Mouse (Mus musculus) heart, embryonic 12.5 days (tissue): ENCODE data around the gene Akt3. TPM values are rescaled to one million over a fixed set of nuclear protein-coding genes. Genes with fewer than 3 reads are reported as not detected.

ENCODE experiments used
- ATAC-seq: fragments of 200-750 bp; cut with Nextera tagmentation; 2 replicates; pipeline ENCODE4 v1.8.0; 2017; ENCODE audit warnings: moderate TSS enrichment, moderate library complexity; ENCODE audit not compliant: insufficient number of reproducible peaks, low FRiP score
- H3K27ac ChIP-seq: fragments of 300-500 bp; sonication (generic); 2 replicates; pipeline ENCODE4 v1.5.1; 2016; ENCODE audit warnings: mild to moderate bottlenecking, moderate library complexity; ENCODE audit not compliant: poor library complexity, severe bottlenecking
- H3K27me3 ChIP-seq: fragments of 300-500 bp; sonication (generic); replicated peaks from 2 replicates; pipeline ENCODE4 v1.6.1; 2016; ENCODE audit warnings: mild to moderate bottlenecking, moderate library complexity
- H3K36me3 ChIP-seq: fragments of 300-500 bp; sonication (generic); 2 replicates; pipeline ENCODE4 v1.6.1; 2016; ENCODE audit warnings: mild to moderate bottlenecking, moderate library complexity
- H3K4me1 ChIP-seq: fragments of 300-500 bp; sonication (generic); replicated peaks from 2 replicates; pipeline ENCODE4 v1.6.1; 2016; ENCODE audit warnings: mild to moderate bottlenecking
- H3K4me2 ChIP-seq: fragments of 300-500 bp; sonication (generic); 2 replicates; pipeline ENCODE4 v1.6.1; 2016; ENCODE audit warnings: mild to moderate bottlenecking, moderate library complexity
- H3K4me3 ChIP-seq: fragments of 300-500 bp; sonication (generic); 2 replicates; pipeline ENCODE4 v1.5.1; 2016; ENCODE audit warnings: mild to moderate bottlenecking
- H3K9ac ChIP-seq: fragments of 300-500 bp; sonication (generic); 2 replicates; pipeline ENCODE4 v1.6.1; 2016; ENCODE audit warnings: mild to moderate bottlenecking, moderate library complexity
- H3K9me3 ChIP-seq: fragments of 300-500 bp; sonication (generic); replicated peaks from 2 replicates; pipeline ENCODE4 v1.6.1; 2016; ENCODE audit warnings: mild to moderate bottlenecking, moderate library complexity
- WGBS: fragments of 180-500 bp; shearing (Covaris S2); methylation state at CpG from one replicate; pipeline ENCODE4 v1.1.7; 2016; 5-methylcytosine and 5-hydroxymethylcytosine counted together
- polyA plus RNA-seq: library from polyadenylated mRNA; unstranded; fragments of >200 nt; fragmentation: Nextera tagmentation; extraction: Ambion mirVana; gene quantifications from 2 replicates; pipeline ENCODE4 v1.2.1, GENCODE M21; 2016

The Akt3 gene
- polyA plus RNA-seq, 1 experiment from 2014 or later = 7.9 TPM

DNA sequence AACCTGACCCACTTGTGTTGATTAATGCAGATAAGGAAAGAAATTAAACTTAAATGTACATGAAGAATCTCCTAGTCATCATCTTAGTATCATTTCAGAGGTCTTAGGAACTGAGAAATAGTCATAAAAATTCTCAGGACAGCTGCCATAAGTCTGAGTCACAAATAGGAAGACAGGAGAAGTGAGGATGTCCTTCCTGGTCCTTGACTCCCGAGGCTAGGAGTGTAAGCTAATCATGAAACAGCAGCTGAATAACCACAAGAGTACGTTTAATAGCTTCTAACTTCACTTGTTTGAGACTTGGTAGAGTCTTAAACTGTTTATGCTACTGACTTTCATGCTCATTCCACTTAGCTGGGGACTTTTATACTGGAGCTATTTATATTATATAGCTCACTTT is 229.0 kb downstream of the Akt3 start:
- Histone ChIP-seq H3K27me3 (no peaks in the 10 kb centered on the region), H3K27ac (no peak overlapping the region), H3K36me3 (peaks cover 15% of the 10 kb centered on the region), H3K9me3 (no peaks in the 10 kb centered on the region), H3K4me1 (peaks cover 9% of the 10 kb centered on the region), H3K9ac (no peak overlapping the region), H3K4me3 (no peak overlapping the region), H3K4me2 (no peak overlapping the region)
- 66% methylated on average over 2 of the region's 2 CpGs for WGBS
- no peak for ATAC-seq

DNA sequence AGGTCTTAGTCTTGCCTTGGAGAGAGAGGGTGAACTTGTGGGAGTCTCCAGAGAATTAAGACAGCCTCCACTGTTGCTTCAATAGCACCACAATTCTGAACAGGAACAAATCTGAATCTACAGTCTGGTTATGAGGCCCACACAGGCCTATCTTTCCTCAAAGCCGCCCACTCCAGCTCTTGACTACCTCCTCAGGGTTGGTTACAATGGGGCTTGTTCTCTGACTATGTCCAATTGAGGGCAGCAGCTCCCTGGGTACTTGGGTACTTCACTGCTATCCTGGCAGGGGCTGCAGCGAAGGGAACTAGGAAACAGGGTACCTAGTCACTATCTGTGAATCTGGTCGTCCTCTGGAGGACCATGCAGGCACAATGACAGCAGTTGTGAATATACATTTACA is 230.3 kb downstream of the Akt3 start:
- Histone ChIP-seq H3K27me3 (no peaks in the 10 kb centered on the region), H3K9me3 (no peaks in the 10 kb centered on the region), H3K4me3 (no peak overlapping the region), H3K4me1 (peaks cover 9% of the 10 kb centered on the region), H3K4me2 (no peak overlapping the region), H3K9ac (no peak overlapping the region), H3K27ac (no peak overlapping the region), H3K36me3 (peaks cover 24% of the 10 kb centered on the region)
- no peak for ATAC-seq
- WGBS = 75% methylated on average over 3 of the region's 3 CpGs

DNA sequence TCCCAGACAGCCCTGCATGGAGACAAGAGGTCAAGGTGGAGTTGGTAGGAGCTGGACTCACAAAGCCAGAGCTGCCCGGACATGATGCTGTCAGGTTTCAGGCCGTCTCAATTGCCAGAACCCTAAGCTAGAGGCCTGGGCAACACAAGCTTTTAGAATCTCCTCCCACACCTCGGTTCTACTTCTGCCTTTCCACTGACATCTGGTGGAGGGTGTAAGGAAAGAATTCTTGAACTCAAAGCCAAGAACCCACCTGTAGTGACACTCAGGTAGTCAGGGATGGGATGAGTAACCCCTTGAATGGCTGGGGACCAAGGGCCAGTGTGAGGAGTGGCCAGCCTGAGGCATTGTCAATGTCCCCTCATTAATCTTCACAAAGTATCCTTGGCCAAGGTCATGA is 235.3 kb downstream of the Akt3 start:
- no peak overlapping the region for H3K9ac ChIP-seq
- no peaks in the 10 kb centered on the region for H3K9me3 ChIP-seq
- peaks cover 12% of the 10 kb centered on the region for H3K4me1 ChIP-seq
- ATAC-seq = no peak
- 57% methylated on average over 3 of the region's 3 CpGs for WGBS
- no peak overlapping the region for H3K4me3 ChIP-seq
- no peaks in the 10 kb centered on the region for H3K27me3 ChIP-seq
- H3K36me3 ChIP-seq = peaks cover 20% of the 10 kb centered on the region
- H3K27ac ChIP-seq = no peak overlapping the region
- no peak overlapping the region for H3K4me2 ChIP-seq

DNA sequence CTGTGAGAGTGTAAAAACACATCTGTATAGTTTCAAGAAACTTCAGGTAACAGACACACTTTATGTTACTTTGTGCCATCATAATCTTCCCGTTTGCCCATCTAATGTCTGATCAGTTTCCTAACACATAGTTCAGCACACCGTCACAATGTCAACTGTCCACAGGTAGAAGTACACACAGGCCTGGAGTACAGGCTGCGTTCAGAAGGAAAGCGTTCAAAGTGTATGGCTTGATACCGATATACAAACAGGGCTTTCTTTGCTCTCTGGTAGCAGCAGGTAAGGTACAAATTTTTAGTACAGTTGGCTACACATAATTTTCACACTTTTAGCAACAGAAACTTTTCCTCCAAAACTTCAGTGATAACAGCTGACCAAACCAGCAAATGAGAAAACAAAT is 238.3 kb downstream of the Akt3 start:
- 91% methylated on average over 5 of the region's 5 CpGs for WGBS
- peaks cover 15% of the 10 kb centered on the region for H3K36me3 ChIP-seq
- no peak for ATAC-seq

DNA sequence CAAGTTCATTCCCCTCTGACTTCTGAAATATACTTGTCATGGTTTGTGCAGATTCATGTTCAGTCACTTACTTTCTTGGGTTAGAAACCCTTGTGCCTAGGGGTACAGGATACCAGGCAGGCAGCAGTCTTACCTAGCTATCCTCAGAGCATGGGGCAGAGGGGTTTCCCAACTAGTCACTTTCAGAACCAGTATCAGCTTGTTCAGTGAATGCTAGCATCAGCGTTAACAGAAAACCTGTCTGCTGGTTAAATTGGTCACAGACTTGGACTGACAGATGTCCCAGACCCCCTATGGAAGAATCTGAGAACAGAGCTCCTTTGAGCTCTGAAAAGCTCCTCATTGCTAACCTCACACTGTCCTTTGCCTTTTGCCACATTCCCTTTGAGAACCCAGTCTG is 239.3 kb downstream of the Akt3 start:
- Histone ChIP-seq H3K27me3 (no peaks in the 10 kb centered on the region), H3K9ac (no peak overlapping the region)

More for the DNA sequence above, 238.3 kb downstream of the Akt3 start:
- H3K27ac ChIP-seq = no peak overlapping the region
- no peak overlapping the region for H3K9ac ChIP-seq
- H3K9me3 ChIP-seq = no peaks in the 10 kb centered on the region
- no peak overlapping the region for H3K4me2 ChIP-seq
- H3K4me1 ChIP-seq = peaks cover 31% of the 10 kb centered on the region
- H3K4me3 ChIP-seq = no peak overlapping the region
- no peaks in the 10 kb centered on the region for H3K27me3 ChIP-seq

DNA sequence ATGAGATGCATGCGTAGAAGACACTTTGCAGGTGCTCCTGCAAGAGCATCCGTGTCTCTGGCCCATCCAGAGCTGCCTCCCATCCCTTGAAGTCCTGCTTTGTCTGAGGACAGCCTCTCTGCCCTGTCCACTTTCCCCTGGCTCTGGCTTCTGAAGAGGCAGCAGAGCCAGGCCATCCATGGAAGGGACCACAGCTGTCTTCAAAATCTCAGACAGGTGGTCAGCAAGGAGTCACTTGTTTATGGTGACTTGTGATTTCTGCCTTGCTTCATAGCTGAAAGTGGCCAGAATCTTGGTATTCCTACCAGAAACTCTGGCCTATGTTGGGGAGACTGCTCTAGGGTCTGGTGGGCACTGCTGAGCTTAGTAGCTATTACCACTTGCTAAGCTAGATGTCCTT is 241.3 kb downstream of the Akt3 start:
- no peak overlapping the region for H3K9ac ChIP-seq
- no peaks in the 10 kb centered on the region for H3K36me3 ChIP-seq
- no peak overlapping the region for H3K27ac ChIP-seq
- H3K9me3 ChIP-seq = no peaks in the 10 kb centered on the region
- 90% methylated on average over 2 of the region's 2 CpGs for WGBS
- no peaks in the 10 kb centered on the region for H3K27me3 ChIP-seq
- H3K4me2 ChIP-seq = no peak overlapping the region
- no peak for ATAC-seq
- no peak overlapping the region for H3K4me3 ChIP-seq
- peaks cover 35% of the 10 kb centered on the region for H3K4me1 ChIP-seq

More for the DNA sequence above, 239.3 kb downstream of the Akt3 start:
- H3K9me3 ChIP-seq = no peaks in the 10 kb centered on the region
- no peak for ATAC-seq
- H3K4me3 ChIP-seq = no peak overlapping the region
- no peak overlapping the region for H3K27ac ChIP-seq
- H3K4me1 ChIP-seq = peaks cover 35% of the 10 kb centered on the region
- peaks cover 9% of the 10 kb centered on the region for H3K36me3 ChIP-seq
- WGBS = 80% methylated on average over 1 of the region's 1 CpGs
- H3K4me2 ChIP-seq = no peak overlapping the region

DNA sequence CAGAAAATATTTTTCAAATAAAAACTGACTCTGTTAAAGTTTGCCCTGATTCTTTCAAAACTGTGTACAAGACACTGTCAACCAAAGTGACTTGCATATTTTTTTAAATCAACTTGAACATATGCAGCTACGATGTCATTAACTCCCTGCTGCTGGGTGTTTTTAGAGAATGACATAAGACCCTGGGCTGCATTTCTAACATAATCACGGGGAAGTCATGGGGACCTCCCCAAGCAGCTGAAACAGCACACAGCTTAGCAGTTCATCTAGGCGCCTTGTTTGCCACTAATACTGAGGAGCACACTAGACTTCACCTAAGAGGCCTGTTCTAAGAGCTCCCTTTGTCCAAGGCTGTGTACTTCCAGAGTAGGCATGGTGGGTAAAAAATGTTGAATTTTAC is 242.1 kb downstream of the Akt3 start:
- Histone ChIP-seq H3K27ac (no peak overlapping the region), H3K27me3 (no peaks in the 10 kb centered on the region), H3K4me2 (no peak overlapping the region), H3K9me3 (no peaks in the 10 kb centered on the region), H3K9ac (no peak overlapping the region), H3K4me3 (no peak overlapping the region), H3K36me3 (no peaks in the 10 kb centered on the region), H3K4me1 (peaks cover 37% of the 10 kb centered on the region)
- 46% methylated on average over 3 of the region's 3 CpGs for whole genome bisulfite sequencing
- no peak for ATAC-seq

DNA sequence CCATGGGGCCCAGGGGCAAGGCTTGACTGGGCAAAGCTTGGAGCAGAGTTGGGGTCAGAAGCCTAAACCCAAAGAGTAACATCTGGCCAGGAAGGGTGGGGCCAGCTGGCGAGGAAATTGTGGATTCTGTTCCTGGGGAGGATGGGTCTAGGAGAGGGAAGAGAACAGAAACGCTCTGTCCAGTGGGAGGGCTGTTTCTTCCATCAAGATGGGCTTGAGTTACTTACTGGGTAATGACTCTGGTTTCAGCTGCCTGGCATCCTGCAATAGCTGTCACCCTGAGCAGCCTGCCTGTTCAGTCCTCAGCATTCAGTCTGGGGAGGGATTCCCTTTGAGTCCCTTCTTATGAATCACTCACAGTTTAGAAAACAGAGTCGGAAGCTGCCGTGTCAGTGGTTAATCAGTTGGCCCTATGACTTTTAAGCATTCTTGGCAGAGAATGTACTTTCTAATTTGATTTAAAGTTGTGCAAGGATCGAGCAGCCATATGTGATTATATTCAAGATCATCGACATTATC is 243.0 kb downstream of the Akt3 start:
- 64% methylated on average over 6 of the region's 6 CpGs for WGBS
- no peaks in the 10 kb centered on the region for H3K9me3 ChIP-seq
- H3K27me3 ChIP-seq = no peaks in the 10 kb centered on the region
- H3K4me3 ChIP-seq = no peak overlapping the region
- H3K4me1 ChIP-seq = peaks cover 47% of the 10 kb centered on the region
- H3K36me3 ChIP-seq = no peaks in the 10 kb centered on the region
- H3K4me2 ChIP-seq = no peak overlapping the region
- ATAC-seq = 0 out of 2 replicates have a peak, but pooled peaks have one; percentile 15
- H3K9ac ChIP-seq = no peak overlapping the region
- H3K27ac ChIP-seq = no peak overlapping the region; the same call in none of the 2 replicates

DNA sequence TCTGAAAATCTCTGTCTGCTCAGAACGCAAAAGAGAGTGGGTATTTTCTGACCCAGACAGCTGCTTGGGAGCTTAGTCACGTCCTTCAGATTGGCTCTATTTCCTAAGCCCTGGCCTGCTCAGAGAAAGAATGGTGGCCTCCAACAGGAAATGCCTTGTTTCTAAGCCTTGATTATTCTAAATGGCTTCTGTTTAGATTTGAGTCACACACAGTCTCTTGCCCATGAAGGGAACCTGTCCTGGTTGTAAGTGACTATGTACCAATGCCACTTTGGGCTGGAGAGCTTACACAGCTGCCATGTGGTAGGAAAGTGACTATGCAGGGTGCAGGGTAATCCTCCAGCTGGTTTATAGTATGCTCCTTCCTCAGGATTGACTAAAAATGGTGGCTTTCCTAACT is 243.7 kb downstream of the Akt3 start:
- H3K27ac ChIP-seq = no peak overlapping the region; the same call in none of the 2 replicates
- H3K4me2 ChIP-seq = no peak overlapping the region
- peaks cover 50% of the 10 kb centered on the region for H3K4me1 ChIP-seq
- no peak overlapping the region for H3K9ac ChIP-seq
- H3K9me3 ChIP-seq = no peaks in the 10 kb centered on the region
- no peaks in the 10 kb centered on the region for H3K36me3 ChIP-seq
- H3K27me3 ChIP-seq = no peaks in the 10 kb centered on the region
- 48% methylated on average over 2 of the region's 2 CpGs for WGBS
- no peak for ATAC-seq
- H3K4me3 ChIP-seq = no peak overlapping the region

DNA sequence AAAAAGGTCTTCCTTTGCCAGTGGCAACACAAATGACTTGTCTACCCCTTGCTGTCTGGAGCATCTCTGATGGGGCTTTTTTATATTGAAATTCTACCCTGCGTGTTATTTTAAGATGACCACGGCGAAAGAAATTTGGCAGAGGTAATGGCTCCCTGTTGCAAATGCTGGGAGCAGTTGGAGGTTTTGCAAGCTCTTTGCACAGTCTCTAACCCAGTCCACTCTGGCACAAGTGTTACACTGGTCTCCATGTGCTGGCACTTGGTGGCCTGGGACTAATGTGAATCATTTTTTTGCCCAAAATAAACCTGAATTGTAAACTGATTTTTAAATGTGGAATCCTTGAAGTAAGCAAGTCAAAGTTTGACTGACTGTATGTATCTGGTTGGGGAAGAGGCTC is 244.2 kb downstream of the Akt3 start:
- no peak overlapping the region for H3K9ac ChIP-seq
- no peak for ATAC-seq
- H3K4me2 ChIP-seq = no peak overlapping the region
- no peak overlapping the region for H3K27ac ChIP-seq
- H3K27me3 ChIP-seq = no peaks in the 10 kb centered on the region
- 86% methylated on average over 3 of the region's 3 CpGs for WGBS
- peaks cover 53% of the 10 kb centered on the region for H3K4me1 ChIP-seq
- no peak overlapping the region for H3K4me3 ChIP-seq
- no peaks in the 10 kb centered on the region for H3K36me3 ChIP-seq
- H3K9me3 ChIP-seq = no peaks in the 10 kb centered on the region

DNA sequence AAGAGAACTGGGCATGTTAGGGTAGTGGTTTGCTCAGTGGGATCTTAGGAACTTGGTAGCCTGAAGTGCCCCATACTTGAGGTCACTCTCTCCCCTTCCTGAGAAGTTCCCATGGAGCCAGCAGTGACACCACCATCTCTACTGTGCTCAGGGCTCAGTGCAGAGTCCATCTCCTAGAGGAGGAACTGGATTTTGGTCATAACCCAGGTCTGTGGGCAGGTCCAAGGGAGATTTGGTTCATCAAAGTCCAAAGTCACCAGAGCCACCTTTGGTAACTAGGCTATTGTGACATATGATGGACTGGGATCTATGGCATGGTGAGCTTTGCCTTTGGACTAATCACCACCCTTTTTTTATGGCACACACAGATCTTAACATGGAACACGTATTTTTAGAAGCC is 244.7 kb downstream of the Akt3 start:
- Histone ChIP-seq H3K4me1 (peaks cover 53% of the 10 kb centered on the region), H3K36me3 (no peaks in the 10 kb centered on the region), H3K9ac (no peak overlapping the region), H3K4me3 (no peak overlapping the region), H3K9me3 (no peaks in the 10 kb centered on the region), H3K27me3 (no peaks in the 10 kb centered on the region), H3K4me2 (no peak overlapping the region), H3K27ac (no peak overlapping the region)
- 81% methylated on average over 1 of the region's 1 CpGs for WGBS
- ATAC-seq = no peak

DNA sequence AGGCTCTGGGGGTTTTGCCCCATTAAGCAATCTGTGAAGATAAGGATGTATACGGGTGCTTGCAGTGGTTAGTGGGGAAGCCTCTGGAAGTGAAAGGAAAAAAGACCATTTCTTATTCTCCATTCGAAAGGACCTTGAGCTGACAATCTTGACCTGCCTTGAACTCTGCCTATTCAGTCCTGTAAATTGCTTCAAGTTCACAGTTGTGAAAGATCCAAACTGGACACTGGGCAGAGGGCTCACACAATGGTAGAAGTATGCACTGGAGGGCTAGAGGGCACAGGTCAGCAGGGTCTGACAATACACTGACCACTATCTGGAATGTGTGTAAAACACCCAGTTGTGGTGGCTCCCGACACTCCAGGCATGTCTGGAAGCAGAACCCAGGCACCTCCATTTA is 245.2 kb downstream of the Akt3 start:
- Histone ChIP-seq H3K4me2 (no peak overlapping the region), H3K9ac (no peak overlapping the region), H3K4me1 (peaks cover 50% of the 10 kb centered on the region), H3K27ac (no peak overlapping the region), H3K36me3 (no peaks in the 10 kb centered on the region), H3K27me3 (no peaks in the 10 kb centered on the region), H3K4me3 (no peak overlapping the region), H3K9me3 (no peaks in the 10 kb centered on the region)
- ATAC-seq = no peak
- WGBS = 74% methylated on average over 3 of the region's 3 CpGs
